Mouse (Mus musculus) heart, postnatal 0 days (tissue): ENCODE results near the gene Tnrc6a.

Source experiments
- CTCF ChIP-seq: IDR thresholded peaks from 2 replicates; pipeline ENCODE4 v1.5.1; 2016; ENCODE audit warnings: antibody characterized with exemption, control low read depth, low read depth
- EP300 ChIP-seq: IDR thresholded peaks from 2 replicates; pipeline ENCODE4 v1.6.1; 2016; ENCODE audit warnings: antibody characterized with exemption, low read depth

GRCm38 (mm10) chr7:123211461-123211860 is 87.8 kb downstream of the Tnrc6a start:
- TF ChIP-seq CTCF (no peak), EP300 (no peak)
